Mouse (Mus musculus) CH12.LX (cell line): ENCODE results near the gene Ppard. TPM values are rescaled to one million over a fixed set of nuclear protein-coding genes. Genes with fewer than 3 reads are reported as not detected.

Source experiments
- DNase-seq: peaks from one replicate; pipeline ENCODE4 v3.0.0-alpha.2; 2013; ENCODE audit errors: extremely low read depth
- H3K27ac ChIP-seq: 2 replicates; pipeline ENCODE4 v1.5.1; 2012; ENCODE audit warnings: low read depth, mild to moderate bottlenecking, control low read depth, moderate library complexity; ENCODE audit not compliant: insufficient read depth
- H3K27me3 ChIP-seq: replicated peaks from 2 replicates; pipeline ENCODE3; 2012; ENCODE audit warnings: inconsistent platforms
- H3K36me3 ChIP-seq, 2 experiments: replicated peaks in 1 of 2; 2 replicates each; pipeline versions ENCODE3 to v1.6.1; 2012; ENCODE audit warnings: inconsistent platforms in 1 of 2, low read length in 1 of 2, mild to moderate bottlenecking in 1 of 2, mixed read lengths in 1 of 2, moderate library complexity in 1 of 2; ENCODE audit not compliant: control insufficient read depth in 1 of 2, insufficient read depth in 1 of 2
- H3K4me1 ChIP-seq, 2 experiments: 2 replicates each; pipeline ENCODE4 v1.6.1; 2012; ENCODE audit warnings: inconsistent platforms in 1 of 2, moderate library complexity in 1 of 2; ENCODE audit not compliant: insufficient read depth in 2 of 2, control insufficient read depth in 1 of 2
- H3K4me2 ChIP-seq: 2 replicates; pipeline ENCODE4 v1.6.1; 2012; ENCODE audit warnings: low read depth, mild to moderate bottlenecking, control low read depth; ENCODE audit not compliant: poor library complexity, insufficient read depth, severe bottlenecking
- H3K4me3 ChIP-seq, 3 experiments: fragments of 150-350 bp in 1 of 3; sonication (generic) in 1 of 3; replicated peaks in 1 of 3; 2 replicates each; pipeline versions ENCODE3 to v1.5.1; 2011 to 2012; ENCODE audit warnings: low read depth in 2 of 3, low read length in 2 of 3, mild to moderate bottlenecking in 2 of 3, moderate library complexity in 2 of 3, control low read depth in 1 of 3, improper control_type of control experiment in 1 of 3, inconsistent platforms in 1 of 3, mixed read lengths in 1 of 3; ENCODE audit not compliant: poor library complexity in 1 of 3
- H3K79me2 ChIP-seq: replicated peaks from 2 replicates; pipeline ENCODE4 v1.6.1; 2012; ENCODE audit warnings: mild to moderate bottlenecking, moderate library complexity; ENCODE audit not compliant: control insufficient read depth, poor library complexity, insufficient read depth, severe bottlenecking; ENCODE audit errors: extremely low read depth
- H3K9ac ChIP-seq: 2 replicates; pipeline ENCODE4 v1.6.1; 2012; ENCODE audit warnings: low read depth, mild to moderate bottlenecking, control low read depth, moderate library complexity; ENCODE audit not compliant: insufficient read depth
- H3K9me3 ChIP-seq: replicated peaks from 2 replicates; pipeline ENCODE3; 2012; ENCODE audit warnings: low read length, inconsistent platforms, mixed read lengths
- BHLHE40 ChIP-seq: IDR thresholded peaks from 2 replicates; pipeline ENCODE4 v1.6.1; 2011; ENCODE audit warnings: mild to moderate bottlenecking, low read depth, low read length, improper control_type of control experiment
- CHD1 ChIP-seq: IDR thresholded peaks from 2 replicates; pipeline ENCODE4 v1.6.1; 2012; ENCODE audit warnings: low read depth, low read length, improper control_type of control experiment, inconsistent platforms
- CHD2 ChIP-seq: IDR thresholded peaks from 2 replicates; pipeline ENCODE4 v1.6.1; 2011; ENCODE audit warnings: low read length, improper control_type of control experiment
- CTCF ChIP-seq, 2 experiments: IDR thresholded peaks in 1 of 2; conservative IDR thresholded peaks in 1 of 2; 2 replicates each; pipeline ENCODE4 v1.5.1; 2011 to 2012; ENCODE audit warnings: low read depth in 2 of 2, low read length in 2 of 2, improper control_type of control experiment in 1 of 2, inconsistent platforms in 1 of 2, mild to moderate bottlenecking in 1 of 2, moderate library complexity in 1 of 2
- E2F4 ChIP-seq: IDR thresholded peaks from 2 replicates; pipeline ENCODE4 v1.6.1; 2011; ENCODE audit warnings: low read depth, low read length, improper control_type of control experiment; ENCODE audit not compliant: insufficient replicate concordance
- EP300 ChIP-seq: IDR thresholded peaks from 2 replicates; pipeline ENCODE4 v1.6.1; 2011; ENCODE audit warnings: low read length, improper control_type of control experiment
- ETS1 ChIP-seq: conservative IDR thresholded peaks from 2 replicates; pipeline ENCODE4 v1.6.1; 2012; ENCODE audit warnings: low read depth, mild to moderate bottlenecking, inconsistent platforms, low read length, improper control_type of control experiment, moderate library complexity
- GABPA ChIP-seq: IDR thresholded peaks from 2 replicates; pipeline ENCODE4 v1.6.1; 2012; ENCODE audit warnings: low read depth, low read length, improper control_type of control experiment, inconsistent platforms; ENCODE audit not compliant: insufficient replicate concordance
- HCFC1 ChIP-seq: IDR thresholded peaks from 2 replicates; pipeline ENCODE4 v1.6.1; 2012; ENCODE audit warnings: low read depth, mild to moderate bottlenecking, inconsistent platforms, low read length, improper control_type of control experiment
- JUN ChIP-seq: IDR thresholded peaks from 2 replicates; pipeline ENCODE4 v1.6.1; 2011; ENCODE audit warnings: low read depth, mild to moderate bottlenecking, low read length, improper control_type of control experiment, moderate library complexity; ENCODE audit not compliant: insufficient read depth
- KAT2A ChIP-seq: IDR thresholded peaks from 2 replicates; pipeline ENCODE4 v1.6.1; 2012; ENCODE audit warnings: low read length, improper control_type of control experiment, inconsistent platforms; ENCODE audit not compliant: insufficient replicate concordance
- MAFK ChIP-seq: IDR thresholded peaks from 2 replicates; pipeline ENCODE4 v1.6.1; 2011; ENCODE audit warnings: low read length, improper control_type of control experiment; ENCODE audit not compliant: insufficient replicate concordance
- MAX ChIP-seq: IDR thresholded peaks from 2 replicates; pipeline ENCODE4 v1.6.1; 2011; ENCODE audit warnings: low read length, improper control_type of control experiment
- MAZ ChIP-seq: IDR thresholded peaks from 2 replicates; pipeline ENCODE4 v1.6.1; 2012; ENCODE audit warnings: low read depth, mild to moderate bottlenecking, inconsistent platforms, low read length, improper control_type of control experiment, moderate library complexity
- MEF2A ChIP-seq: IDR thresholded peaks from 2 replicates; pipeline ENCODE4 v1.6.1; 2014; ENCODE audit warnings: low read depth, mild to moderate bottlenecking, inconsistent platforms, low read length, improper control_type of control experiment, borderline replicate concordance
- MXI1 ChIP-seq: IDR thresholded peaks from 2 replicates; pipeline ENCODE4 v1.6.1; 2011; ENCODE audit warnings: mild to moderate bottlenecking, low read depth, low read length, improper control_type of control experiment
- MYC ChIP-seq: IDR thresholded peaks from 2 replicates; pipeline ENCODE4 v1.6.1; 2011; ENCODE audit warnings: low read depth, mild to moderate bottlenecking, improper control_type of control experiment, low read length
- NELFE ChIP-seq: IDR thresholded peaks from 2 replicates; pipeline ENCODE4 v1.6.1; 2011; ENCODE audit warnings: low read depth, low read length, improper control_type of control experiment
- PAX5 ChIP-seq: IDR thresholded peaks from 2 replicates; pipeline ENCODE4 v1.6.1; 2012; ENCODE audit warnings: low read length, inconsistent platforms, mixed read lengths
- POLR2A ChIP-seq: IDR thresholded peaks from 2 replicates; pipeline ENCODE4 v1.6.1; 2011; ENCODE audit warnings: low read depth, mild to moderate bottlenecking, improper control_type of control experiment, low read length
- POLR2AphosphoS2 ChIP-seq: IDR thresholded peaks from 2 replicates; pipeline ENCODE4 v1.6.1; 2011; ENCODE audit warnings: low read depth, low read length, improper control_type of control experiment
- RAD21 ChIP-seq: IDR thresholded peaks from 2 replicates; pipeline ENCODE4 v1.6.1; 2011; ENCODE audit warnings: low read depth, mild to moderate bottlenecking, low read length, improper control_type of control experiment, moderate library complexity
- SIN3A ChIP-seq: IDR thresholded peaks from 2 replicates; pipeline ENCODE4 v1.6.1; 2012; ENCODE audit warnings: low read length, improper control_type of control experiment, inconsistent platforms
- SMC3 ChIP-seq: IDR thresholded peaks from 2 replicates; pipeline ENCODE4 v1.6.1; 2011; ENCODE audit warnings: low read depth, low read length, improper control_type of control experiment
- TBP ChIP-seq: conservative IDR thresholded peaks from 2 replicates; pipeline ENCODE4 v1.6.1; 2011; ENCODE audit warnings: low read depth, low read length, improper control_type of control experiment
- USF1 ChIP-seq: IDR thresholded peaks from 2 replicates; pipeline ENCODE4 v1.6.1; 2014; ENCODE audit warnings: low read depth, mild to moderate bottlenecking, inconsistent platforms, low read length, improper control_type of control experiment
- USF2 ChIP-seq: conservative IDR thresholded peaks from 2 replicates; pipeline ENCODE4 v1.6.1; 2011; ENCODE audit warnings: low read depth, low read length, improper control_type of control experiment
- ZC3H11A ChIP-seq: IDR thresholded peaks from 2 replicates; pipeline ENCODE4 v1.6.1; 2012; ENCODE audit warnings: low read depth, mild to moderate bottlenecking, inconsistent platforms, low read length, improper control_type of control experiment
- ZKSCAN1 ChIP-seq: IDR thresholded peaks from 2 replicates; pipeline ENCODE4 v1.6.1; 2012; ENCODE audit warnings: low read depth, inconsistent platforms, low read length, improper control_type of control experiment, borderline replicate concordance
- ZMIZ1 ChIP-seq: IDR thresholded peaks from 2 replicates; pipeline ENCODE4 v1.6.1; 2012; ENCODE audit warnings: low read depth, mild to moderate bottlenecking, inconsistent platforms, low read length, improper control_type of control experiment
- ZNF384 ChIP-seq: IDR thresholded peaks from 2 replicates; pipeline ENCODE4 v1.6.1; 2012; ENCODE audit warnings: low read depth, low read length, improper control_type of control experiment, inconsistent platforms
- dilution Hi-C: fragments of 300-500 bp; cut with MboI; formaldehyde crosslinking; loops from 2 replicates; pipeline ENCODE4 v1.14.3; 2020; ENCODE audit warnings: low sequenced_read_pairs; ENCODE audit not compliant: extremely low pct_unique_long_range_greater_than_20kb, extremely low pct_ligation_motif_present
- in situ Hi-C: fragments of 300-500 bp; cut with MboI; formaldehyde crosslinking; loops from 3 replicates; pipeline ENCODE4 v1.14.3; 2019; ENCODE audit warnings: low sequenced_read_pairs, low pct_ligation_motif_present, low pct_unique_long_range_greater_than_20kb, mixed read lengths
- polyA plus RNA-seq: library from polyadenylated mRNA; unstranded; fragments of >175 nt; gene quantifications from 2 replicates; pipeline ENCODE4 v1.2.1, GENCODE M21; 2012; ENCODE audit warnings: low read depth; ENCODE audit not compliant: insufficient read length
- total RNA-seq, 2 experiments: library from RNA; depleted of rRNA; stranded (reverse); fragments of 300-350 nt in 1 of 2; fragments of >200 nt in 1 of 2; gene quantifications; 2 replicates each; pipeline ENCODE4 v1.2.3; 2012 to 2014

The Ppard gene
- total and polyA plus RNA-seq, 3 experiments = 2.9 to 15.5 (median 7.3) TPM

DNA sequence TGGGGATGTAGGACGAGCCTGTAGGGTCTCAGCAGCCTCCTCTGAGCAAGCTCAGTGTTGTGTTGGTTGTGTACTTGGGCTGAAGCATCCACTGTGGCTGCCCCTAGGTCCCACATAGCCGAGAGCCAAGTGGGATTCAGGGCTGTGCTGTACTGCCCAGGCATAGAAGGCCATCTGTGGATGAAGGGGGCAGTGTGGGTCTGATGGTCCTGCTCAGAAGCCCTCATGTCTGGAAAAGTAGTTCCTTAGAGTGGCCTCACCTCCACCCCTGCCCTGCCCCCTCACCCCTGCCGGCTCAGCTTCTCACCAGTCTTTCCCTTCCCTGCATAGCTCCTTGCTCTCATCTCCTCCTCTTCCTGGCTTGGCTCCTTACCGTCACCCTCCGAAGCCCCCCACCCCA lies 23.2 kb downstream of the Ppard start:
- peak overlapping the region; percentile 7; the same call in 1 of the 2 replicates for H3K27ac ChIP-seq
- peaks cover 18 to 56% of the 10 kb centered on the region in 2 experiments for H3K4me1 ChIP-seq
- DNase-seq = no peak
- H3K9ac ChIP-seq = peak overlapping the region; percentile 42
- H3K4me2 ChIP-seq = peak overlapping the region; percentile 44; the same call in 1 of the 2 replicates
- in situ Hi-C loops (no loop called here), dilution Hi-C loops (no loop called here)
- peaks cover 19% of the 10 kb centered on the region for H3K9me3 ChIP-seq
- H3K79me2 ChIP-seq = no peaks in the 10 kb centered on the region
- TF ChIP-seq JUN = no peak
- TF ChIP-seq MAZ = no peak
- H3K27me3 ChIP-seq = no peaks in the 10 kb centered on the region
- no peak overlapping the region for H3K4me3 ChIP-seq
- H3K36me3 ChIP-seq = peaks cover 0 to 51% of the 10 kb centered on the region in 2 experiments

DNA sequence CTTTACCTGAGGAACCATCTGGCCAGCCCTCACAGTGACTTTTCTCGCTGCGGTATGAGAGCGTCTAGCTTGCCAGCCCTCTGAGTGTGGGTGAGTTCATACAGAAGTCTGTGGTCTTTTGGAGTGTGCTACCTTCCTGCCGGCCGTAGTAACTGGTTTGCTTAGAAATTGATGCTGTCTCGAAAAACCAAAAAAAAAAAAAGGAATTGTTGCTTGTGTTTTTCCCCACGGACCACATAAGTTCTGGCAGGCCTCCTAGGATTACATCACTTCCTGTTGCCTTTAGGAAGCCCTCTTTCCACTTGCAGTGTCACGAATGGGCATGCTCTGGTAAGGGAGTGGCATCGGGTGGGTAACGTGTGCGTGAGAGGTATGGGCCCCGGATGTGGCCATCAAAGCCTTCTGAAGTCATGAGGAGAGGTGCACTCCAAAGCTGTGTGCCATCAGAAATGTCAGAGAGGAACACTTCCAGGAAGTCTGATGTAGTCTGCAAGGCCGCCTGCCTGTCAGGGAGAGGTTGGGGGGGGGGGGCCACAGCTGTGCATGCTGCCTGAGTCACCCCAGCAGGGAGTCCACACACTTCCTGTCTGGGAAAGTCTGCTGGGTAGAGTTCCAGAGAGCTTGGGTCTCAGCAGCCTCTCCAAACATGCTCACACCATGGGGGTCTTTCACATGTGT lies 24.3 kb downstream of the Ppard start:
- peak overlapping the region; percentile 53 for H3K27ac ChIP-seq
- DNase-seq = peak; percentile 79
- peak overlapping the region; percentile 42 for H3K9ac ChIP-seq
- TF ChIP-seq CHD1 (no peak), MYC (peak; percentile 77; the same call in 1 of the 2 replicates), PAX5 (no peak), POLR2A (peak; percentile 51), ZKSCAN1 (no peak), KAT2A (0 out of 2 replicates have a peak, but pooled peaks have one; percentile 40), ZC3H11A (no peak), JUN (peak; percentile 68), CHD2 (no peak; the same call in 1 of the 2 replicates), POLR2AphosphoS2 (no peak), E2F4 (no peak), MEF2A (peak; percentile 56; the same call in 1 of the 2 replicates), SIN3A (peak; percentile 43; the same call in 1 of the 2 replicates), USF1 (no peak), EP300 (peak; percentile 69), RAD21 (no peak), MXI1 (peak; percentile 52; the same call in 1 of the 2 replicates), HCFC1 (peak; percentile 58; the same call in 1 of the 2 replicates), NELFE (peak; percentile 59; the same call in 1 of the 2 replicates), SMC3 (no peak), GABPA (no peak), TBP (no peak), ETS1 (peak; percentile 72), MAX (no peak; the same call in 1 of the 2 replicates), MAFK (0 out of 2 replicates have a peak, but pooled peaks have one; percentile 24), ZNF384 (peak; percentile 89), ZMIZ1 (no peak; the same call in 1 of the 2 replicates), CTCF (conservative IDR thresholded peaks at IDR 0.05 in 1 of 2, IDR thresholded peaks at IDR 0.05 in 1 of 2; ENCODE audit: low read depth in 2 of 2, low read length in 2 of 2) (no peak), MAZ (no peak; the same call in 1 of the 2 replicates), BHLHE40 (peak; percentile 77), USF2 (no peak)

More for the DNA sequence above, 24.3 kb downstream of the Ppard start:
- Histone ChIP-seq H3K36me3 (peaks cover 0 to 53% of the 10 kb centered on the region in 2 experiments), H3K27me3 (no peaks in the 10 kb centered on the region), H3K4me1 (peaks cover 18 to 50% of the 10 kb centered on the region in 2 experiments), H3K9me3 (peaks cover 19% of the 10 kb centered on the region), H3K79me2 (no peaks in the 10 kb centered on the region), H3K4me2 (peak overlapping the region; percentile 44), H3K4me3 (peak overlapping the region in 2 of 3 experiments; percentile 7 to 35)
- dilution Hi-C loops (no loop called here), in situ Hi-C loops (no loop called here)
